Mouse (Mus musculus): ENCODE data around the gene Snrpd2. TPM values are rescaled to one million over a fixed set of nuclear protein-coding genes. Genes with fewer than 3 reads are reported as not detected.

Gene Snrpd2
- polyA plus RNA-seq, 1 experiment, result 36.7 TPM

DNA sequence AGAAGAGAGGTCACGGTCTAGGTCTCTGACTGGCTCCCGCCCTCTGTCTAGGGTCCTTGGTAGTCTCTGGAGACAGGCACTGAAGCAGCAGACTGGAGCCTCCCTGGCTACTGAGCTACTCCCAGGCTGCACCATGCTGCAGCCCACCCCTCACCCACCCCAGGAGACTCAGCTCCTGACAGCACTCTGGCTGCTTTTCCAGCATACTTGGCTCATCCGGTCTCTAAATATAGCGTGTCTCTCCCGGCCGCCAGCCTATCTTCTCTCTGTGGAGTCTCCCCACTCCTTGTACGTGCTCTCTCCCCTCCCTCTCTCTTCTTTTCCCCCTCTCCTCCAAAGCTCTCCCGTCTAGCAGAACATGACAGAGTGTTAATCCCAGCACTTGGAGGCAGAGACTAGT, 20.6 kb downstream of the Snrpd2 start:
- TF ChIP-seq POLR2A (IDR thresholded peaks at IDR 0.05; ENCODE audit: control insufficient read depth, extremely low read depth, insufficient read depth, low read length, poor library complexity) (no peak), CTCF (IDR thresholded peaks at IDR 0.05; ENCODE audit: borderline replicate concordance, control insufficient read depth, extremely low read depth, insufficient read depth, low read length, poor library complexity) (no peak)
- Histone ChIP-seq H3K36me3 (ENCODE audit: control insufficient read depth, insufficient read depth, low read length) (no peaks in the 10 kb centered on the region), H3K4me1 (replicated peaks; ENCODE audit: control insufficient read depth, insufficient read depth, low read length) (peaks cover 13% of the 10 kb centered on the region), H3K27me3 (ENCODE audit: control insufficient read depth, insufficient read depth, low read length) (no peaks in the 10 kb centered on the region; the same call in 1 of the 2 replicates), H3K4me3 (ENCODE audit: control insufficient read depth, insufficient read depth, low read length) (no peak overlapping the region), H3K27ac (ENCODE audit: control insufficient read depth, insufficient read depth, low read length) (no peak overlapping the region)
- no peak for DNase-seq
- 86% methylated on average over 8 of the region's 8 CpGs for WGBS

DNA sequence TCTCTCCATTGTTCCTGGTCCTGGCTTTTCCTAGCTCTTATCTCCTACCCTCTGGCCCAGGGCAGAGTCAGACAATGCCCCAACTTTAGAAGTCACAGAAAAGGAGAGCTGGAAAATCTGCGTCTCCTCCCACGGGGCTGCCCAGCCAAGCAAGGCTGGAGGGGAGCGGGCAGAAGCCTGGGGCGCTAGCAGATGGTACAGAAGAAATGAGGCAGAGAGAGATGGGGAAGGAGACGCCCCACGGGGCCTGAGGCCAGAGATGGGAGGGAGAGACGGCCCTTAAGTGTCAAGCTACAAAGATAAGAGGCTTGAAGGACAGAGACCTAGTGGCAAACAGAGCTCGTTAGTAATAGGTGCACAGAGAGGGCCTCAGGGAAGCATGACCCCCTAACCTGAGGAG, 22.3 kb downstream of the Snrpd2 start:
- Histone ChIP-seq H3K4me3 (ENCODE audit: control insufficient read depth, insufficient read depth, low read length) (no peak overlapping the region), H3K27ac (ENCODE audit: control insufficient read depth, insufficient read depth, low read length) (no peak overlapping the region), H3K4me1 (replicated peaks; ENCODE audit: control insufficient read depth, insufficient read depth, low read length) (peaks cover 7% of the 10 kb centered on the region; the same call in 1 of the 2 replicates), H3K27me3 (ENCODE audit: control insufficient read depth, insufficient read depth, low read length) (peaks cover 5% of the 10 kb centered on the region; the same call in 1 of the 2 replicates), H3K36me3 (ENCODE audit: control insufficient read depth, insufficient read depth, low read length) (no peaks in the 10 kb centered on the region)
- no peak for TF ChIP-seq POLR2A (IDR thresholded peaks at IDR 0.05; ENCODE audit: control insufficient read depth, extremely low read depth, insufficient read depth, low read length, poor library complexity)
- no peak for TF ChIP-seq CTCF (IDR thresholded peaks at IDR 0.05; ENCODE audit: borderline replicate concordance, control insufficient read depth, extremely low read depth, insufficient read depth, low read length, poor library complexity)
- no peak for DNase-seq
- WGBS, result 66% methylated on average over 8 of the region's 8 CpGs

DNA sequence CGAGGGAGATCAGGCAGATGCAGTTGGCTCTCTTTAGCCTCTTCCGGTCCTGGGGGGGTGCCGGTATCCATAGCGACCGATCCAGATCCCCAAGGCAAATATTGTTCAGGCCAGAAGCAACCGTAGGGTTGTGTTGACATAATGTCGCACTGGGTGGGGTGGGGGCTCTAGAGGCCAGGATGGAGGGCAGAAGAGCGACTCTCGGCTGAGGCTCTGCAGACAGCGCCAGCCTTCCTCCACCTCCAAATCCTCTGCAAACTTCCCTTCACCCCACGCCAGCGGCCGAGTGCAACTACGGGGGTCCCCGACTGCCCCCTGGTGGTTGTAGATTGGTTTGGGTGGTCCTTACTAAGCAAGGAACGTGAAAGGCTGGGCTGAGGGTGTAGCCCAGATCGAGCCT, 23.4 kb downstream of the Snrpd2 start:
- DNase-seq, result peak; percentile 89

DNA sequence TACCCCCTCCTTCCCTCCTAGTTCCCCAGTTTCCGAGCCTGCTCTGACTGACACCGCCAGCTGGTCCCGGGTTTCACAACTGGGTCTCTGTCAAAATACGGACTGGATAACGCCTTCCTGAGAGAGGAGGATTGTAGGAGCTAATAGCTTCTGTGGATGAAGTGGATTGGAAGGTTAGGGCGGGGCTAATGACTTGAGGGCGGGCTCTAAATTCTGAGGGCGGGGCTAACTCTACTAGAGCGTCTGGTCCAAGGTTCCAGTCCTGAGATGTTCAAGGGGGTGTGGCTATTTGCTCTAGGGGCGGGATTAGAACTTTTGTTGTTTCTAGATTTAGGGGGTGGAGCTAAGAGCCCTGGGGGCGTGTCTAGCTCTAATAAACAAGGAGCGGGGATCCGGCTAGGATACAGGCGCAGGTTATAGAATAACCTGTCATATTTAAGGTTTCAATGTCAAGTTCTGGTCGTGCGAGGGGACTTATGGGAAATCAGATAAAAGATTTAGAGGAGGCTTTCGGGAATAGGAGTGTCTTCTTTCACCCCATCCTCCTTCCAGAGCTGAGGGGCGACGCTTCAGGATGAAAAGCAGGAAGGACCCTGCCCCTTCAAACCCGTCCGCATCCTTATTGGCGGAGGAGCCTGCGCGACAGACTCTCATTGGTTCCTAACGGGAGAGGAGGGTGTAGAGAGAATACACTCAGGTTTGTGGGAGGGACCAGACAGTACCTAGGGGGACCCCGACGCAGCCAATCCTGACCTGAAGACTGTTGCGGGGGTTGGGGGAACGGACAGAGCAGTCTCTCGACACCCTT, 26.4 kb downstream of the Snrpd2 start, which contains the start of gene Eml2:
TSS of gene Eml2 (plus strand) at position 714 of the 808 bp plus-strand sequence.
- no peak within 1 kb of the TSS for H3K4me3 ChIP-seq (ENCODE audit: control insufficient read depth, insufficient read depth, low read length)
- 10% methylated on average over 30 of the region's 30 CpGs for WGBS
- peaks cover 12% of the 10 kb centered on the region for H3K4me1 ChIP-seq (replicated peaks; ENCODE audit: control insufficient read depth, insufficient read depth, low read length)
- H3K36me3 ChIP-seq (ENCODE audit: control insufficient read depth, insufficient read depth, low read length), result no peaks in the 10 kb centered on the region
- H3K27ac ChIP-seq (ENCODE audit: control insufficient read depth, insufficient read depth, low read length), result no peak within 1 kb of the TSS
- no peak for DNase-seq
- TF ChIP-seq CTCF (IDR thresholded peaks at IDR 0.05; ENCODE audit: borderline replicate concordance, control insufficient read depth, extremely low read depth, insufficient read depth, low read length, poor library complexity) (no peak), POLR2A (IDR thresholded peaks at IDR 0.05; ENCODE audit: control insufficient read depth, extremely low read depth, insufficient read depth, low read length, poor library complexity) (no peak)
- peaks cover 23% of the 10 kb centered on the region for H3K27me3 ChIP-seq (ENCODE audit: control insufficient read depth, insufficient read depth, low read length)

More for the DNA sequence above, 23.4 kb downstream of the Snrpd2 start:
- no peak for TF ChIP-seq POLR2A (IDR thresholded peaks at IDR 0.05; ENCODE audit: control insufficient read depth, extremely low read depth, insufficient read depth, low read length, poor library complexity)
- TF ChIP-seq CTCF (IDR thresholded peaks at IDR 0.05; ENCODE audit: borderline replicate concordance, control insufficient read depth, extremely low read depth, insufficient read depth, low read length, poor library complexity), result peak; percentile 97
- Histone ChIP-seq H3K4me1 (replicated peaks; ENCODE audit: control insufficient read depth, insufficient read depth, low read length) (peaks cover 7% of the 10 kb centered on the region; the same call in 1 of the 2 replicates), H3K27ac (ENCODE audit: control insufficient read depth, insufficient read depth, low read length) (no peak overlapping the region), H3K27me3 (ENCODE audit: control insufficient read depth, insufficient read depth, low read length) (peaks cover 9% of the 10 kb centered on the region), H3K4me3 (ENCODE audit: control insufficient read depth, insufficient read depth, low read length) (peak overlapping the region; percentile 6; the same call in 1 of the 2 replicates), H3K36me3 (ENCODE audit: control insufficient read depth, insufficient read depth, low read length) (no peaks in the 10 kb centered on the region)
- 5% methylated on average over 17 of the region's 17 CpGs for WGBS

DNA sequence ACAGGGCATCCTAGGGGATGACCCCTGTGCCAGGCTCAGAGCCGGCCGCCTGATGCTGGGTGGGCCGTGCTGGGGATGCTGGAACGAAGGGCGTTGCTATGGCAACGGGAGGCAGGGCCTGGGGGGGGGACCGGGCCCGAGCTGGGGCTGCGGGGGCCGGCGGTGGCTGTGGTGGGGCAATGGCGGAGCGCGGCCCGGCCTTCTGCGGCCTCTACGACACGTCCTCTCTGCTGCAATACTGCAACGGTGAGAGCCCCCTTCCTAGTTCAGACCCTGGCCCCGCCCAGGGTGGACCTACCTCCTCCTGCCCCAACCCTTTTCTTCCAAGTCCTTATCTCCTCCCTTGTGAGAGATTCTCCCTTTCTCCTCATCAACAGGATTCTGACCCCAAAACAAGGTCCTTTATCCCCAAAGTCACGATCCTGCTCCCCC, 27.0 kb downstream of the Snrpd2 start:
- Histone ChIP-seq H3K4me1 (replicated peaks; ENCODE audit: control insufficient read depth, insufficient read depth, low read length) (peaks cover 14% of the 10 kb centered on the region), H3K27me3 (ENCODE audit: control insufficient read depth, insufficient read depth, low read length) (peaks cover 23% of the 10 kb centered on the region), H3K4me3 (ENCODE audit: control insufficient read depth, insufficient read depth, low read length) (no peak overlapping the region), H3K27ac (ENCODE audit: control insufficient read depth, insufficient read depth, low read length) (no peak overlapping the region), H3K36me3 (ENCODE audit: control insufficient read depth, insufficient read depth, low read length) (no peaks in the 10 kb centered on the region)
- DNase-seq, result no peak
- WGBS, result 15% methylated on average over 18 of the region's 21 CpGs
- no peak for TF ChIP-seq CTCF (IDR thresholded peaks at IDR 0.05; ENCODE audit: borderline replicate concordance, control insufficient read depth, extremely low read depth, insufficient read depth, low read length, poor library complexity)
- no peak for TF ChIP-seq POLR2A (IDR thresholded peaks at IDR 0.05; ENCODE audit: control insufficient read depth, extremely low read depth, insufficient read depth, low read length, poor library complexity)

DNA sequence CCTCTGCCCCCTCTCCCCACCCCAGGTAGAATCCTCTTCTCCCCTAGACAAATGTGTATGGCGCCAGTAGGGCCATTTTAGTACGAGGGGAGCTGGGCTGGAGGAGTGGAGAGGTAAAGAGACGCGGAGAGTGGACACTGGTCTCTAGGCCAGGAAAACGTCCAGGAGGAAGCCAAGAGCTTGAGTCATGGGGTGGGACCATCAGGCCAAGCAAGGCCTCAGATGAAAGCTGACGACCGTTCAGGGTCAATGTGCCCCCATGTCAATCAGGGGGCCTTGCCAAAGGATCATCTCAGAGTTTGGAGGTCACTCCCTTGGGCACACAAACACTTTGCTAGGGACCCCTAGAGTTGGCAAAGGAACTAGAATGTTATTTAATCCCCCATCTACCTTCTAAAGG, 27.7 kb downstream of the Snrpd2 start:
- TF ChIP-seq CTCF (IDR thresholded peaks at IDR 0.05; ENCODE audit: borderline replicate concordance, control insufficient read depth, extremely low read depth, insufficient read depth, low read length, poor library complexity), result no peak
- no peak for TF ChIP-seq POLR2A (IDR thresholded peaks at IDR 0.05; ENCODE audit: control insufficient read depth, extremely low read depth, insufficient read depth, low read length, poor library complexity)
- H3K36me3 ChIP-seq (ENCODE audit: control insufficient read depth, insufficient read depth, low read length), result no peaks in the 10 kb centered on the region
- no peak for DNase-seq
- H3K27me3 ChIP-seq (ENCODE audit: control insufficient read depth, insufficient read depth, low read length), result peaks cover 23% of the 10 kb centered on the region
- 90% methylated on average over 7 of the region's 7 CpGs for WGBS
- peaks cover 19% of the 10 kb centered on the region for H3K4me1 ChIP-seq (replicated peaks; ENCODE audit: control insufficient read depth, insufficient read depth, low read length)
- H3K27ac ChIP-seq (ENCODE audit: control insufficient read depth, insufficient read depth, low read length), result no peak overlapping the region
- no peak overlapping the region for H3K4me3 ChIP-seq (ENCODE audit: control insufficient read depth, insufficient read depth, low read length)
